In genomic region chr8:71543755-71544154, GRCm38 (mm10) we compare ENCODE assay signal across 10 mouse cellular contexts. TPM values are rescaled to one million over a fixed set of nuclear protein-coding genes. Genes with fewer than 3 reads are reported as not detected.
DNase-seq lines count a peak whose midpoint lies in the region; ATAC-seq and TF ChIP-seq lines count a peak whose summit lies in the region.
"Had no signal": no experiment of that assay in that cellular context is flagged by ENCODE, and none has a peak within 500 bp of the region (broad histone marks: within the 10 kb centered on the region; RNA-seq: fewer than 3 reads in every experiment).

No protein-coding gene starts in this region.

- TF ChIP-seq EP300 in heart, postnatal 0 days (IDR thresholded peaks at IDR 0.05; ENCODE audit: low read depth): no peak

- no peak overlapping the region; the same call in 1 of the 2 replicates for H3K9ac ChIP-seq in heart, postnatal 0 days (replicated peaks; ENCODE audit: low read depth, low read length)

- H3K79me2 ChIP-seq in macrophage (ENCODE audit: inconsistent target): peaks cover 36% of the 10 kb centered on the region

- no peak for DNase-seq in gastrocnemius, adult 2 months
- no peak for DNase-seq in gastrocnemius, postnatal 25 days
- no peak for DNase-seq in heart, postnatal 0 days (ENCODE audit: low spot score)
- DNase-seq in ovary, adult 18-20 months (ENCODE audit: low spot score): no peak
- DNase-seq in adrenal gland, adult 18-20 months (ENCODE audit: low spot score in 2 of 2): no peak
- no peak for DNase-seq in layer of hippocampus, adult 8-10 months (ENCODE audit: low spot score in 2 of 2)

- ATAC-seq in heart, postnatal 0 days (ENCODE audit: insufficient read depth, low read depth): no peak

- no peaks in the 10 kb centered on the region for H3K9me3 ChIP-seq in E14TG2a.4 (ENCODE audit: low read length)
- no peaks in the 10 kb centered on the region for H3K9me3 ChIP-seq in heart, postnatal 0 days (replicated peaks; ENCODE audit: control insufficient read depth, low read length)

- H3K4me3 ChIP-seq in gastrocnemius, adult 2 months: peak overlapping the region; percentile 98
- H3K4me3 ChIP-seq in E14TG2a.4 (replicated peaks; ENCODE audit: low read length) (peak overlapping the region; percentile 97), macrophage (ENCODE audit: inconsistent target) (peak overlapping the region; percentile 78)
- peak overlapping the region; percentile 69; the same call in 1 of the 2 replicates for H3K4me3 ChIP-seq in heart, postnatal 0 days (ENCODE audit: low read depth, low read length)

- H3K27ac ChIP-seq in gastrocnemius, adult 2 months: no peak overlapping the region
- no peak overlapping the region for H3K27ac ChIP-seq in heart, postnatal 0 days (ENCODE audit: low read depth)
- H3K27ac ChIP-seq in macrophage: no peak overlapping the region

- TF ChIP-seq CTCF in gastrocnemius, adult 2 months (IDR thresholded peaks at IDR 0.05): no peak
- TF ChIP-seq CTCF in E14TG2a.4 (conservative IDR thresholded peaks at IDR 0.05; ENCODE audit: low read length): no peak
- TF ChIP-seq CTCF in heart, postnatal 0 days (IDR thresholded peaks at IDR 0.05; ENCODE audit: low read depth): no peak

- peaks cover 18% of the 10 kb centered on the region for H3K27me3 ChIP-seq in E14TG2a.4 (ENCODE audit: insufficient read depth, low read length)
- H3K27me3 ChIP-seq in heart, postnatal 0 days (ENCODE audit: control insufficient read depth, insufficient read depth, low read length): no peaks in the 10 kb centered on the region

- WGBS in heart, postnatal 0 days: 83% methylated on average over 9 of the region's 9 CpGs
- WGBS in macrophage (ENCODE audit: missing documents): 84% methylated on average over 8 of the region's 9 CpGs

- H3K36me3 ChIP-seq in E14TG2a.4 (ENCODE audit: insufficient read depth, low read length): peaks cover 38% of the 10 kb centered on the region
- H3K36me3 ChIP-seq in heart, postnatal 0 days (replicated peaks; ENCODE audit: control insufficient read depth, insufficient read depth, low read length): peaks cover 34% of the 10 kb centered on the region
- peaks cover 30% of the 10 kb centered on the region; the same call in 1 of the 2 replicates for H3K36me3 ChIP-seq in macrophage (ENCODE audit: inconsistent target)

- peak overlapping the region; percentile 79 for H3K4me2 ChIP-seq in heart, postnatal 0 days (ENCODE audit: low read depth, low read length)

- peaks cover 25% of the 10 kb centered on the region for H3K4me1 ChIP-seq in E14TG2a.4 (replicated peaks; ENCODE audit: low read depth, low read length)
- H3K4me1 ChIP-seq in heart, postnatal 0 days (ENCODE audit: control insufficient read depth, insufficient read depth): peaks cover 6% of the 10 kb centered on the region; the same call in 1 of the 2 replicates

- intact Hi-C loops in gastrocnemius, adult 2 months (cut with DNase I): no loop called here

RNA-seq across cellular contexts. Expression of gene Mvb12a, which starts 1.0 kb away (rescaled TPM):
- total RNA-seq in gastrocnemius, adult 2 months (2021): 10 to 100 TPM; 21.5 to 27.7 TPM
- 10 to 100 TPM; 23.0 to 23.6 TPM for total RNA-seq in gastrocnemius, postnatal 25 days (2021)
- 47.6 and 61.5 TPM in 2 replicates for total RNA-seq in heart, postnatal 0 days (2014; rRNA removed; ENCODE audit: low replicate concordance)
- 54.4 and 55.3 TPM in 2 replicates for polyA plus RNA-seq in heart, postnatal 0 days (2015; fragmentation: Nextera tagmentation; extraction: Ambion mirVana)
- 100 to 1,000 TPM in 10 of 26 experiments, 10 to 100 TPM in 16; 13.0 to 161 (median 84.1) TPM for total RNA-seq in macrophage (2018; cell fraction: chromatin; rRNA removed)
- total RNA-seq in macrophage (2018; cell fraction: cytosol; rRNA removed): 10 to 100 TPM; 49.1 to 87.5 (median 76.8) TPM
- 100 to 1,000 TPM in 1 of 26 experiments, 10 to 100 TPM in 25; 19.3 to 101 (median 60.5) TPM for total RNA-seq in macrophage (2018; cell fraction: nucleus; rRNA removed)
- polyA plus RNA-seq in macrophage (2018): 30.1 to 92.7 TPM (median 76.2 TPM) in 3 replicates
- 10 to 100 TPM; 64.6 to 72.0 TPM for total RNA-seq in adrenal gland, adult 18-20 months (2021)
- total RNA-seq in layer of hippocampus, adult 8-10 months (2022): 10 to 100 TPM; 32.6 to 43.7 (median 36.8) TPM

RNA-seq across cellular contexts. Expression of gene Bst2, which starts 6.5 kb away (rescaled TPM):
- 1 to 10 TPM; 4.3 to 8.3 TPM for total RNA-seq in gastrocnemius, adult 2 months (2021)
- 1 to 10 TPM; 7.6 to 8.9 TPM for total RNA-seq in gastrocnemius, postnatal 25 days (2021)
- 101 and 109 TPM in 2 replicates for total RNA-seq in heart, postnatal 0 days (2014; rRNA removed; ENCODE audit: low replicate concordance)
- 42.9 and 43.3 TPM in 2 replicates for polyA plus RNA-seq in heart, postnatal 0 days (2015; fragmentation: Nextera tagmentation; extraction: Ambion mirVana)
- total RNA-seq in macrophage (2018; cell fraction: chromatin; rRNA removed): 100 to 1,000 TPM in 14 of 26 experiments, 10 to 100 TPM in 12; 16.8 to 259 (median 148) TPM
- total RNA-seq in macrophage (2018; cell fraction: cytosol; rRNA removed): 1,000 to 10,000 TPM in 13 of 26 experiments, 100 to 1,000 TPM in 13; 388 to 2,554 (median 1,070) TPM
- 1,000 to 10,000 TPM in 8 of 26 experiments, 100 to 1,000 TPM in 17, 10 to 100 TPM in 1; 94.8 to 1,428 (median 310) TPM for total RNA-seq in macrophage (2018; cell fraction: nucleus; rRNA removed)
- 155 to 1,074 TPM (median 938 TPM) in 3 replicates for polyA plus RNA-seq in macrophage (2018)
- total RNA-seq in adrenal gland, adult 18-20 months (2021): 10 to 100 TPM; 64.5 to 77.9 TPM
- total RNA-seq in layer of hippocampus, adult 8-10 months (2022): 10 to 100 TPM in 2 of 4 experiments, 1 to 10 TPM in 2; 4.1 to 23.3 (median 8.6) TPM

RNA-seq across cellular contexts. Expression of gene Tmem221, which starts 14.9 kb away (rescaled TPM):
- not detected for total RNA-seq in gastrocnemius, adult 2 months (2021)
- not detected for total RNA-seq in gastrocnemius, postnatal 25 days (2021)
- 0.08 TPM in 1 of 2 replicates, not detected in the other for total RNA-seq in heart, postnatal 0 days (2014; rRNA removed; ENCODE audit: low replicate concordance)
- polyA plus RNA-seq in heart, postnatal 0 days (2015; fragmentation: Nextera tagmentation; extraction: Ambion mirVana): 0.23 and 0.37 TPM in 2 replicates
- total RNA-seq in macrophage (2018; cell fraction: chromatin; rRNA removed): 1 to 10 TPM in 10 of 26 experiments, under 1 TPM in 9, not detected in 7; 0.58 to 2.4 (median 1.0) TPM
- 10 to 100 TPM in 4 of 26 experiments, 1 to 10 TPM in 22; 5.0 to 13.4 (median 8.5) TPM for total RNA-seq in macrophage (2018; cell fraction: cytosol; rRNA removed)
- 10 to 100 TPM in 3 of 26 experiments, 1 to 10 TPM in 23; 1.8 to 11.6 (median 6.1) TPM for total RNA-seq in macrophage (2018; cell fraction: nucleus; rRNA removed)
- 3.2 to 9.9 TPM (median 8.7 TPM) in 3 replicates for polyA plus RNA-seq in macrophage (2018)
- total RNA-seq in adrenal gland, adult 18-20 months (2021): 1 to 10 TPM; 3.6 to 7.4 TPM
- 1 to 10 TPM in 1 of 4 experiments, under 1 TPM in 3; 0.27 to 1.3 (median 0.54) TPM for total RNA-seq in layer of hippocampus, adult 8-10 months (2022)

RNA-seq across cellular contexts. Expression of gene Ccdc194, which starts 18.2 kb away (rescaled TPM):
- total RNA-seq in gastrocnemius, adult 2 months (2021): not detected
- not detected for total RNA-seq in gastrocnemius, postnatal 25 days (2021)
- 1.1 TPM in 1 of 2 replicates, not detected in the other for total RNA-seq in heart, postnatal 0 days (2014; rRNA removed; ENCODE audit: low replicate concordance)
- 0.12 and 0.14 TPM in 2 replicates for polyA plus RNA-seq in heart, postnatal 0 days (2015; fragmentation: Nextera tagmentation; extraction: Ambion mirVana)
- total RNA-seq in macrophage (2018; cell fraction: chromatin; rRNA removed): 1 to 10 TPM in 13 of 26 experiments, under 1 TPM in 5, not detected in 8; 0.25 to 9.9 (median 5.7) TPM
- under 1 TPM in 14 of 26 experiments, not detected in 12; 0.05 to 0.75 (median 0.41) TPM for total RNA-seq in macrophage (2018; cell fraction: cytosol; rRNA removed)
- 1 to 10 TPM in 14 of 26 experiments, under 1 TPM in 5, not detected in 7; 0.36 to 6.2 (median 3.3) TPM for total RNA-seq in macrophage (2018; cell fraction: nucleus; rRNA removed)
- 0.12 to 0.17 TPM in 2 of 3 replicates, not detected in the other for polyA plus RNA-seq in macrophage (2018)
- not detected for total RNA-seq in adrenal gland, adult 18-20 months (2021)
- total RNA-seq in layer of hippocampus, adult 8-10 months (2022): not detected

RNA-seq across cellular contexts. Expression of gene Nxnl1, which starts 22.6 kb away (rescaled TPM):
- not detected for total RNA-seq in gastrocnemius, adult 2 months (2021)
- total RNA-seq in gastrocnemius, postnatal 25 days (2021): under 1 TPM in 1 of 2 experiments, not detected in 1; 0.24 TPM
- 0.50 TPM in 1 of 2 replicates, not detected in the other for total RNA-seq in heart, postnatal 0 days (2014; rRNA removed; ENCODE audit: low replicate concordance)
- polyA plus RNA-seq in heart, postnatal 0 days (2015; fragmentation: Nextera tagmentation; extraction: Ambion mirVana): 0.12 TPM in 2 replicates
- total RNA-seq in macrophage (2018; cell fraction: chromatin; rRNA removed): not detected
- total RNA-seq in macrophage (2018; cell fraction: cytosol; rRNA removed): under 1 TPM in 1 of 26 experiments, not detected in 25; 0.07 TPM
- not detected for total RNA-seq in macrophage (2018; cell fraction: nucleus; rRNA removed)
- polyA plus RNA-seq in macrophage (2018): not detected in 3 replicates
- 1 to 10 TPM in 1 of 2 experiments, under 1 TPM in 1; 0.64 to 1.0 TPM for total RNA-seq in adrenal gland, adult 18-20 months (2021)
- total RNA-seq in layer of hippocampus, adult 8-10 months (2022): under 1 TPM in 2 of 4 experiments, not detected in 2; 0.14 to 0.28 TPM
- polyA plus RNA-seq: large intestine, adult 2 months; spleen, adult 2 months had no signal
